Mouse (Mus musculus): Measurements from ENCODE around the gene Cnnm2.

DNA sequence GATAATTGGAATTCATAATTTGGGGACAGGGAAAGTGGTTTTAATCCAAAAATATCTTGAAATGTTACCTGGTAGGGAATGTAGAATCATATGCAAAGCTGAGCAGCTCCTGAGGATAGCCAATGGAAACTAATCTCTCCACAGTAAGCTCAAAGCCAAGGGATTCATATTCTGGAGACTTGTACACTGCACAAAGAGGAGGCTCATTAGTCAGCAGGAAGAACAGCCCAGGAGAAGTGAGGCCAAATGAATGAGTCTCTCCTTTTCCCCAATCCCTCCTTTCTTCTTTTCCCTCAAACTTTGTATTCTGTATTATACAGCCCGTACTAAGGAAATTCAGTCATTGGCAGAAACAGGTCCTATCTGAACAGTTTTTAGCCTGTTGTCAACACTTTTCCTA lies 143.5 kb downstream of the Cnnm2 start:
- TF ChIP-seq POLR2A (IDR thresholded peaks at IDR 0.05; ENCODE audit: low read depth, low read length), result no peak
- TF ChIP-seq CTCF (IDR thresholded peaks at IDR 0.05; ENCODE audit: extremely low read depth, insufficient read depth, insufficient read length, insufficient replicate concordance), result no peak

Measured in spleen, adult 2 months (tissue).